Comparison of ENCODE assay signal across 15 mouse cellular contexts in the genomic region with DNA sequence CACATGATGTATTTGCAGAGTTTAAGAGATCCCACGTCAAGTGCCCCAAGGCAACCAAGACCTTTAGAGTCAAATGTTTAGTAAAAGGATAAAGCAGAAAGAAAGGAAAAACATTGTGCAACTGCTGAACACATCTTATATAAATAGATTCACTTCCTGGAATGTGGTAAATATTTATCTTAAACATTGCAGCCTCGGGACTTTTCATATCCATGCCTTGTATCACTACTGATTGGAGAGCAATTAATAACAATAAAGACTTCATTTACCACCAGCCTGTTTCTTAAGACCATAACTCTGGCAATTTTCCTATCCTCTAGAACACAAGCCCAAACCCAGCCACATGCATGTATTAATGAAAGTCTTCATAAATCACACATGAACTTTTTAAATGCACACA.
"Had no signal": no experiment of that assay in that cellular context is flagged by ENCODE, and none has a peak within 500 bp of the region (broad histone marks: within the 10 kb centered on the region; RNA-seq: fewer than 3 reads in every experiment).

No protein-coding gene starts in this region.

- H3K36me3 ChIP-seq: limb, embryonic 13.5 days; liver, embryonic 15.5 days; midbrain, embryonic 15.5 days; neural tube, embryonic 12.5 days had no signal

- H3K27me3 ChIP-seq: limb, embryonic 13.5 days; liver, embryonic 15.5 days; megakaryocyte, embryonic 14.5 days; midbrain, embryonic 15.5 days; neural tube, embryonic 12.5 days had no signal

- H3K4me1 ChIP-seq: liver, embryonic 15.5 days; neural tube, embryonic 12.5 days had no signal

- DNase-seq: kidney, adult 11 months; kidney, postnatal 10 days; kidney, postnatal 4 days; left cerebral cortex, postnatal 4 days; lung, postnatal 4 days; thymus, adult 2 months; thymus, postnatal 25 days had no signal

- ATAC-seq: midbrain, embryonic 15.5 days had no signal

- H3K4me3 ChIP-seq: layer of hippocampus, adult 2 months; limb, embryonic 13.5 days; liver, embryonic 15.5 days; megakaryocyte, embryonic 14.5 days; midbrain, embryonic 15.5 days; neural tube, embryonic 12.5 days had no signal

- H3K4me2 ChIP-seq: limb, embryonic 13.5 days; liver, embryonic 11.5 days; liver, embryonic 15.5 days; midbrain, embryonic 11.5 days; midbrain, embryonic 15.5 days; neural tube, embryonic 12.5 days had no signal

- H3K9ac ChIP-seq: limb, embryonic 13.5 days; liver, embryonic 15.5 days; midbrain, embryonic 15.5 days; neural tube, embryonic 12.5 days had no signal

- H3K9me3 ChIP-seq: limb, embryonic 13.5 days; liver, embryonic 15.5 days; midbrain, embryonic 15.5 days; neural tube, embryonic 12.5 days had no signal

- H3K27ac ChIP-seq: layer of hippocampus, adult 2 months; limb, embryonic 13.5 days; liver, embryonic 15.5 days; midbrain, embryonic 15.5 days; neural tube, embryonic 12.5 days had no signal
